Mouse (Mus musculus) stomach, postnatal 0 days (tissue): ENCODE results near the gene Sstr2. TPM values are rescaled to one million over a fixed set of nuclear protein-coding genes. Genes with fewer than 3 reads are reported as not detected.

Experiments used
- ATAC-seq: fragments of 200-750 bp; cut with Nextera tagmentation; 2 replicates; pipeline ENCODE4 v1.8.0; 2017; ENCODE audit not compliant: low FRiP score, low TSS enrichment
- DNase-seq: peaks from one replicate; pipeline ENCODE4 v3.0.0-alpha.2; 2016; ENCODE audit warnings: low spot score
- H3K27ac ChIP-seq: fragments of 300-500 bp; sonication (generic); replicated peaks from 2 replicates; pipeline ENCODE4 v1.5.1; 2014; ENCODE audit warnings: mild to moderate bottlenecking, control low read depth
- H3K27me3 ChIP-seq: fragments of 300-500 bp; sonication (generic); 2 replicates; pipeline ENCODE4 v1.6.1; 2014; ENCODE audit warnings: low read length; ENCODE audit not compliant: control insufficient read depth, insufficient read depth
- H3K36me3 ChIP-seq: fragments of 300-500 bp; sonication (generic); 2 replicates; pipeline ENCODE4 v1.6.1; 2014; ENCODE audit warnings: low read length, mixed read lengths; ENCODE audit not compliant: control insufficient read depth, insufficient read depth
- H3K4me1 ChIP-seq: fragments of 300-500 bp; sonication (generic); replicated peaks from 2 replicates; pipeline ENCODE4 v1.6.1; 2014; ENCODE audit warnings: antibody characterized with exemption; ENCODE audit not compliant: control insufficient read depth, insufficient read depth
- H3K4me2 ChIP-seq: fragments of 300-500 bp; sonication (generic); replicated peaks from 2 replicates; pipeline ENCODE4 v1.6.1; 2014; ENCODE audit warnings: low read depth, mild to moderate bottlenecking, control low read depth, moderate library complexity
- H3K4me3 ChIP-seq: fragments of 300-500 bp; sonication (generic); 2 replicates; pipeline ENCODE4 v1.5.1; 2014; ENCODE audit warnings: low read depth, low read length, control low read depth
- H3K9ac ChIP-seq: fragments of 300-500 bp; sonication (generic); 2 replicates; pipeline ENCODE4 v1.6.1; 2014; ENCODE audit warnings: mild to moderate bottlenecking, low read length, control low read depth, mixed read lengths
- H3K9me3 ChIP-seq: fragments of 300-500 bp; sonication (generic); 2 replicates; pipeline ENCODE4 v1.6.1; 2016; ENCODE audit warnings: low read length; ENCODE audit not compliant: control insufficient read depth
- CTCF ChIP-seq: IDR thresholded peaks from 2 replicates; pipeline ENCODE4 v1.5.1; 2016; ENCODE audit warnings: antibody characterized with exemption, low read depth, mild to moderate bottlenecking, moderate library complexity
- EP300 ChIP-seq: optimal IDR thresholded peaks from 2 replicates; pipeline ENCODE3; 2016; ENCODE audit warnings: antibody characterized with exemption
- WGBS: fragments of 180-500 bp; shearing (Covaris S2); extraction: QIAGEN DNeasy Blood & Tissue Kit; methylation state at CpG from one replicate; pipeline ENCODE4 v1.1.7; 2014; 5-methylcytosine and 5-hydroxymethylcytosine counted together
- polyA plus RNA-seq: library from polyadenylated mRNA; unstranded; fragments of >200 nt; fragmentation: Nextera tagmentation; extraction: Ambion mirVana; gene quantifications from 2 replicates; pipeline ENCODE4 v1.2.1, GENCODE M21; 2015

The Sstr2 gene
- polyA plus RNA-seq, 1 experiment from 2014 or later: 1.8 TPM

DNA sequence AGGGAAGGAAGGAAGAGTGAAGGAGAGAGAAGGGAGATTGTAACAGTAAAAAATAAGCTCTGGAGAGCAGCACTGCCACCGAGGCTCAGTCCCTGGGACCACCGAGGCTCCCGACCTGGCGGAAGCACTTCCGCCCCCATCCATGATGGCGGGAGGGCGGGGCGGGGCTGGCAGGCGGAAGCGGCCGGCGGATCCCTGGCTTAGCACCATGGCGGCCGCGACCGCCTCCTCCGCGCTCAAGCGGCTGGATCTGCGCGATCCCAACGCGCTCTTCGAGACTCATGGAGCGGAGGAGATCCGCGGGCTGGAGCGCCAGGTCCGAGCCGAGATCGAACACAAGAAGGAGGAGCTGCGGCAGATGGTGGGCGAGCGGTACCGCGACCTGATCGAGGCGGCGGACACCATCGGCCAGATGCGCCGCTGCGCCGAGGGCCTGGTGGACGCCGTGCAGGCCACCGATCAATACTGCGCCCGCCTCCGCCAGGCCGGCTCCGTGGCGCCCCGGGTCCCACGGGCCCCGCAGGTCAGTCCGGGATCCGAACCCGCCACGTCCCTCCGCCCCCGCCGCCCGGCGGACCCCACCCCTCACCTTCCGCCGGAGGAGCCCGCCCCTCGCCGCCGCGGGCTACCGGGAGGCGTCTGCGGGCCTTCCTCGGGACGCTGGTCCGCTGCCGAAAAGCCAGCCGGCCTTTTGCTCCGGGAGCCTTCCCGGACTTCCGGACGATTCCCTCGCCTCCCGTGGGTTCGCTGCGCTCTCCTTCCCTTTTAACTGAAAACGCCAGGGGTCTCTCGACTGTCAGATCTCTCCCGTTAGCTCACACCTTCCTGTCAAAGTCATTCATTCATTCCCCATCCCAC lies 30.4 kb downstream of the Sstr2 start, which contains the start of gene Slc39a11:
Slc39a11 (minus strand) TSS at position 727 of the 858 bp plus-strand sequence.
- peak within 1 kb of the TSS; percentile 89 for H3K27ac ChIP-seq
- no peaks in the 10 kb centered on the region; the same call in 1 of the 2 replicates for H3K4me1 ChIP-seq
- no peak for TF ChIP-seq EP300
- TF ChIP-seq CTCF: peak; percentile 46
- DNase-seq: peak; percentile 86
- WGBS: under 1% methylated on average over 64 of the region's 91 CpGs
- peak; percentile 62 for ATAC-seq
- peak within 1 kb of the TSS; percentile 98 for H3K9ac ChIP-seq
- peak within 1 kb of the TSS; percentile 74 for H3K4me2 ChIP-seq
- no peaks in the 10 kb centered on the region for H3K9me3 ChIP-seq
- H3K27me3 ChIP-seq: no peaks in the 10 kb centered on the region
- peak within 1 kb of the TSS; percentile 98 for H3K4me3 ChIP-seq
- H3K36me3 ChIP-seq: peaks cover 16% of the 10 kb centered on the region

- ATAC-seq (no peak), DNase-seq (no peak)
- no peak overlapping the region for H3K9ac ChIP-seq
- no peaks in the 10 kb centered on the region for H3K9me3 ChIP-seq
- no peak overlapping the region for H3K4me3 ChIP-seq
- no peaks in the 10 kb centered on the region; the same call in 1 of the 2 replicates for H3K4me1 ChIP-seq
- H3K27ac ChIP-seq: peak overlapping the region; percentile 35; the same call in 1 of the 2 replicates
- 62% methylated on average over 22 of the region's 22 CpGs for WGBS
- no peak for TF ChIP-seq EP300
- no peak for TF ChIP-seq CTCF
- no peaks in the 10 kb centered on the region for H3K27me3 ChIP-seq
- peaks cover 33% of the 10 kb centered on the region for H3K36me3 ChIP-seq
- H3K4me2 ChIP-seq: no peak overlapping the region
Measured at GRCm38 (mm10) chr11:113651206-113651906, 32.2 kb downstream of the Sstr2 start.

DNA sequence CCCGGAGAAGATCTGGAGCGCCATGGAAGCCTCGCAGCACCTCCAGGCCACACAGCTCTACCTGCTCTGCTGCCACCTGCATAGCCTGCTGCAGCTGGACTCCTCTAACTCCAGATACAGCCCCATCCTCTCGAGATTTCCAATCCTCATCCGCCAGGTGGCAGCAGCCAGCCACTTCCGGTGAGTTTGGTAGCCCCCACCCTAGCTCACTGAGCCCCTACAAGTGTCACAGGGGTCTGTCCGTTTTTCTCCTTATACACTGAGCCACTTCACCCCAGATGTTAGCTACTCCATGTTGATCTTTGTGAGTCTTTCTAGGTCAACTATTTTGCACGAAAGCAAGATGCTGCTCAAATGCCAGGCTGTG lies 32.7 kb downstream of the Sstr2 start:
- Histone ChIP-seq H3K4me2 (no peak overlapping the region), H3K9me3 (no peaks in the 10 kb centered on the region), H3K27ac (peak overlapping the region; percentile 35; the same call in 1 of the 2 replicates), H3K36me3 (peaks cover 35% of the 10 kb centered on the region), H3K9ac (no peak overlapping the region), H3K4me3 (no peak overlapping the region), H3K27me3 (no peaks in the 10 kb centered on the region), H3K4me1 (no peaks in the 10 kb centered on the region; the same call in 1 of the 2 replicates)
- DNase-seq: peak; percentile 69
- TF ChIP-seq EP300 (no peak), CTCF (peak; percentile 72)
- peak; percentile 40; the same call in 1 of the 2 replicates for ATAC-seq
- WGBS: 40% methylated on average over 8 of the region's 8 CpGs

DNA sequence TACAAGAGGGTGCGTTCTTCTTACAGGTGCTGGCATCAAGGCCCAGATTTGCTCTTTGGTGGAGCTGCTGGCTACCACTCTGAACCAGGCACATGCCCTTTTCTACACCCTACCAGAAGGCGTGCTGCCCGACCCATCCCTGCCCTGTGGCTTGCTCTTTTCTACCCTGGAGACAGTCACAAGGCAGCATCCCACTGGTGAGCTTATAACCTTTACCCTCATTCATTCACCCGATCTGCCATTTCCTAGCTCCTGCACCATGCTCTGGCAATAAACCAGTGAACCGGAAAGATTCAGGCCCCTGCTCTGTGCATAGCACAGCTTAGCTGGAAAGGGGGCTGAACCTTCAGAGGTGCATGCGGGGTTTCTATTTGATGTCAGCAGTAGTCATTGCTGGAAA lies 33.4 kb downstream of the Sstr2 start:
- peaks cover 41% of the 10 kb centered on the region for H3K36me3 ChIP-seq
- TF ChIP-seq EP300 (no peak), CTCF (no peak)
- WGBS: 98% methylated on average over 6 of the region's 6 CpGs

DNA sequence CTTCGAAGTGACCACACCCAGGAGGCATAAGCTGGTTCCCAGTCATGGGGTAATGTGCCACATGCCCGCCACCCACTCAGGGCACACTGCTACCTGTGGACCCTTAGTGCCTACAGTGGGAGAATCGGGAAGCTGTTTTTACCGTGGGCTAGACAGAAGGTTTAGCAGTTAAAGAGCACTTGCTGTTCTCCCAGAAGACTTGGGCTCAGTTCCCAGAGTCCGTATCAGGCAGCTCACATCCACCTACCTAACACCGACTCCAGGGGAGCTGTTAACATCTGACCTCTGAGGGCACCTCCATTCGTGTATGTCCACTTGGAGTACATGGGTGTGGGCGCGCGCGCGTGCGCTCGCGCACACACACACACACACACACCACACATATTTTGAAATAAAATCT lies 35.0 kb downstream of the Sstr2 start:
- ATAC-seq (no peak), DNase-seq (no peak)
- no peaks in the 10 kb centered on the region for H3K9me3 ChIP-seq
- peaks cover 44% of the 10 kb centered on the region for H3K36me3 ChIP-seq
- H3K27ac ChIP-seq: no peak overlapping the region
- H3K9ac ChIP-seq: no peak overlapping the region
- H3K4me2 ChIP-seq: no peak overlapping the region
- no peak for TF ChIP-seq CTCF
- TF ChIP-seq EP300: no peak
- no peaks in the 10 kb centered on the region; the same call in 1 of the 2 replicates for H3K4me1 ChIP-seq
- 92% methylated on average over 15 of the region's 15 CpGs for WGBS
- no peaks in the 10 kb centered on the region for H3K27me3 ChIP-seq
- H3K4me3 ChIP-seq: no peak overlapping the region

More for the DNA sequence above, 33.4 kb downstream of the Sstr2 start:
- H3K9me3 ChIP-seq: no peaks in the 10 kb centered on the region
- no peak overlapping the region for H3K27ac ChIP-seq
- ATAC-seq (no peak), DNase-seq (no peak)
- no peaks in the 10 kb centered on the region; the same call in 1 of the 2 replicates for H3K4me1 ChIP-seq
- H3K9ac ChIP-seq: no peak overlapping the region
- H3K4me2 ChIP-seq: no peak overlapping the region
- H3K4me3 ChIP-seq: no peak overlapping the region
- H3K27me3 ChIP-seq: no peaks in the 10 kb centered on the region
